10 mouse cellular contexts compared by ENCODE assay signal in genomic region chr7:135609655-135610054, GRCm38 (mm10).
A peak's percentile ranks its signal among the peaks of the same experiment; 100 is the strongest.
DNase-seq lines count a peak whose midpoint lies in the region; ATAC-seq and TF ChIP-seq lines count a peak whose summit lies in the region.
"Had no signal": no experiment of that assay in that cellular context is flagged by ENCODE, and none has a peak within 500 bp of the region (broad histone marks: within the 10 kb centered on the region; RNA-seq: fewer than 3 reads in every experiment).

No protein-coding gene starts in this region.

- H3K4me1 ChIP-seq in heart, embryonic 11.5 days (ENCODE audit: control insufficient read depth, insufficient read depth, low read length): peaks cover 17% of the 10 kb centered on the region
- peaks cover 24% of the 10 kb centered on the region for H3K4me1 ChIP-seq in lung, embryonic 15.5 days
- H3K4me1 ChIP-seq in intestine, embryonic 15.5 days (replicated peaks): peaks cover 8% of the 10 kb centered on the region
- H3K4me1 ChIP-seq in small intestine, adult 2 months (ENCODE audit: control insufficient read depth, insufficient read depth, insufficient read length, low read length): peaks cover 9% of the 10 kb centered on the region

- peak; percentile 91 for DNase-seq in heart, adult 11 months
- no peak for DNase-seq in lung, postnatal 14 days
- DNase-seq in right cerebral cortex, postnatal 25 days: no peak
- DNase-seq in layer of hippocampus, adult 8-10 months (ENCODE audit: low spot score in 2 of 2): no peak

- H3K27me3 ChIP-seq in heart, embryonic 11.5 days (ENCODE audit: control insufficient read depth, insufficient read depth, low read length): no peaks in the 10 kb centered on the region
- H3K27me3 ChIP-seq in lung, embryonic 15.5 days: no peaks in the 10 kb centered on the region
- H3K27me3 ChIP-seq in intestine, embryonic 15.5 days (replicated peaks): no peaks in the 10 kb centered on the region
- no peaks in the 10 kb centered on the region for H3K27me3 ChIP-seq in small intestine, adult 2 months (ENCODE audit: control insufficient read depth, insufficient read depth, low read length)
- H3K27me3 ChIP-seq: megakaryocyte, embryonic 14.5 days had no signal

- H3K9me3 ChIP-seq in heart, embryonic 11.5 days (replicated peaks; ENCODE audit: control insufficient read depth, low read length): no peaks in the 10 kb centered on the region
- H3K9me3 ChIP-seq in lung, embryonic 15.5 days: no peaks in the 10 kb centered on the region
- H3K9me3 ChIP-seq in intestine, embryonic 15.5 days: no peaks in the 10 kb centered on the region

- no peak for ATAC-seq in heart, embryonic 11.5 days (replicated peaks; ENCODE audit: insufficient number of reproducible peaks, low FRiP score, low TSS enrichment)
- no peak for ATAC-seq in lung, embryonic 15.5 days (ENCODE audit: borderline replicate concordance, extremely low read depth, low FRiP score, low TSS enrichment)
- ATAC-seq in intestine, embryonic 15.5 days: no peak

- no peak overlapping the region for H3K4me3 ChIP-seq in heart, embryonic 11.5 days (ENCODE audit: low read depth, low read length)
- H3K4me3 ChIP-seq in lung, embryonic 15.5 days: no peak overlapping the region
- no peak overlapping the region for H3K4me3 ChIP-seq in intestine, embryonic 15.5 days (replicated peaks)
- 0 out of 2 replicates have a peak overlapping the region, but pooled peaks have one; percentile 8 for H3K4me3 ChIP-seq in small intestine, adult 2 months (ENCODE audit: low read depth, low read length)
- H3K4me3 ChIP-seq: erythroblast, embryonic 14.5 days; megakaryocyte, embryonic 14.5 days had no signal

- no peak overlapping the region for H3K27ac ChIP-seq in heart, embryonic 11.5 days (ENCODE audit: low read depth, low read length)
- H3K27ac ChIP-seq in lung, embryonic 15.5 days: no peak overlapping the region
- no peak overlapping the region for H3K27ac ChIP-seq in intestine, embryonic 15.5 days
- peak overlapping the region; percentile 39; the same call in 1 of the 2 replicates for H3K27ac ChIP-seq in small intestine, adult 2 months (ENCODE audit: insufficient read depth, low read depth, low read length)

- TF ChIP-seq POLR2A in small intestine, adult 2 months (IDR thresholded peaks at IDR 0.05; ENCODE audit: low read depth, low read length): no peak

- no peak for TF ChIP-seq CTCF in small intestine, adult 2 months (IDR thresholded peaks at IDR 0.05; ENCODE audit: extremely low read depth, insufficient read length, insufficient replicate concordance, low read depth, low read length)

- H3K9ac ChIP-seq in heart, embryonic 11.5 days (ENCODE audit: low read depth, low read length): no peak overlapping the region
- H3K9ac ChIP-seq in lung, embryonic 15.5 days: no peak overlapping the region
- H3K9ac ChIP-seq in intestine, embryonic 15.5 days: no peak overlapping the region

- H3K4me2 ChIP-seq in heart, embryonic 11.5 days: no peak overlapping the region
- peak overlapping the region; percentile 13; the same call in 1 of the 2 replicates for H3K4me2 ChIP-seq in lung, embryonic 15.5 days
- H3K4me2 ChIP-seq in intestine, embryonic 15.5 days (replicated peaks): peak overlapping the region; percentile 34; the same call in 1 of the 2 replicates

- no peaks in the 10 kb centered on the region for H3K36me3 ChIP-seq in heart, embryonic 11.5 days (ENCODE audit: control insufficient read depth, insufficient read depth, low read length)
- no peaks in the 10 kb centered on the region for H3K36me3 ChIP-seq in lung, embryonic 15.5 days
- H3K36me3 ChIP-seq in intestine, embryonic 15.5 days: no peaks in the 10 kb centered on the region
- H3K36me3 ChIP-seq in small intestine, adult 2 months (ENCODE audit: control insufficient read depth, insufficient read depth, low read length): no peaks in the 10 kb centered on the region

- 40% methylated on average over 7 of the region's 7 CpGs for WGBS in heart, embryonic 11.5 days (ENCODE audit: insufficient replicate concordance)
- WGBS in lung, embryonic 15.5 days: 12% methylated on average over 7 of the region's 7 CpGs
- WGBS in intestine, embryonic 15.5 days: 29% methylated on average over 7 of the region's 7 CpGs
- WGBS in small intestine, adult 2 months: 13% methylated on average over 7 of the region's 7 CpGs
